Mouse (Mus musculus) embryo, embryonic 9.5 days (tissue): Measurements from ENCODE around the gene Ap3b2.

ENCODE experiments used
- DNase-seq: peaks from one replicate; pipeline ENCODE4 v3.0.0-alpha.2; 2017; ENCODE audit errors: extremely low spot score

Ap3b2 gene

DNA sequence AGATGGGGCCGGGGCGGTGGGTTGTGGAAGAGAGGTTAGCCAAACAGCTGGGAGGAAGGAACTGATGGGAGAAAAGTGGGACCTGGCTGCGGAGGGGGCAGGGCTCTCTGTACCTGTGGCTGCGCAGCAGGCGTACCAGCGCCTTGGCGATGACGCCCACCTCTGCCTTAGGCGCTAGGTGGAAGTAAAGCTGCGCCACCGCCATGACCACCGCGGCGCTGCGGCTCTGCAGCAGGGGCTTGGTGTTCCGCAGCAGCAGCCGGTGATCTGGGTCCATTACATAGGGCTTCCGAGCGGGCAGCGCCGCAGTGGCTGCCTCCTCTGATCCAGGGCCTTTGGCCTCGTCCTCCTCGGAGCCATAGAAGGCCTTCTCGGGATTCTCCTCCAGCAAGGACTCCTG is 16.9 kb downstream of the Ap3b2 start:
- peak; percentile 36 for DNase-seq

DNA sequence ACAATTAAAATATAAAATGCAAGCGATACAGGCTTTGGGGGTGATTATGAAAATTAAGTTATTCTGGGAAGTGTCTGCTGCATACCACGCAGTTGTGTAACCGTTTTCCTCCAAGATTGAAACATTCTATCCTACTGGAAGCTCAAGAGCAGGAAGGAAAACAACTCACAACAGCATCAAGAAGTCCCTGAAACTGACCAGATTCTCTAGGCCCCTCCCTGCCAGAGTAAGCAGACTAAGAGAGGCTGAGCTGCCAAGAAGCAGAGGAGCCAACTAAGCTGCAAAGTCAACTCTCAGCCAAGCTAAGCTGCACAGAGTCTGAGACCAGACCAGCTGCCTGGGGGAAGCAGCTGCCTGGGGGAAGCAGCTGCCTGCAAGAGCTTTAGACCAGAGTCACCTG is 18.5 kb downstream of the Ap3b2 start:
- no peak for DNase-seq

DNA sequence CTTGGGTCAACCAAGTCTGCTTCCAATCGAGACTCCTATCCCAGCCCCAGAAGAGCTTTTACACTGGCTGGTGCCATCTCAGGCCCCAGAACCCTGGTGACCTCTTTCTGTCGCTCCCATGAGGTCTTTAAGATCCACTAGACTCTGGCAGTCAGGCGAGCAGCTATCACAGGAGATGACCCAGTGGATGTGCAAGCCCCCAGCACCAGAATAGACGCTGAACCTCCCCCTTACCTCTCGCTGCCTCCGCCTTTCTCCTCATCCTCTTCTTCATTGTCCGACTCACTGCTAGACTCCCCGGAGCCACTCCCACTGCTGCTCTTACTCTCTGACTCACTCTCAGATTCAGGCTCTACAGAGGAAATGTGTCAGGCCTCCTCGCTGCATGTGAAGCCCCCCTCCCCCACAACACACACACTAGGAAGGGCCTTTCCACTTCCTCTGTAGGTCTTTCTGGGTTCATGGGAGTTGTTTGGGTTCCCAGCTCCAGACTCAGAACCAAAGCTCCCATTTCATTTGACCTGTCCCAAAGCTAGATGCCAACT is 28.7 kb downstream of the Ap3b2 start:
- no peak for DNase-seq

DNA sequence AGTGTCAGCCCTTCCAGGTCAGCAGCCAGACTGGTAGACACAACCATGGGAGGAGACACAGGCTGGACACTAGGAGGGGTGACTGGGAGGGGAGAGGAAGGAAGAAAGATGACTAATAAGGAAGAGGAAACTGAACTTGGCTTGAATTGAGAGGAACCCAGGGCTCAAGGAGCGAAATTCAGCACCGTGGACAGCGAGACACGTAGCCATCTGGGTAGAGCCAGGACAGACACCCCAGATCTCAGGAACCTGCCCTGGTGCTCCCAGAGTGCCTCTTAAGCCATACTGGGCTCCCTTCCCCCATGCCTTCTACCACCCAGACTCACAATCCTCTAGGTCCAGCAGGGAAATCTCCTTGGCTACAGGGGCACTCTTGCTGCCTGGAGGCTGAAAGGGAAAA is 29.6 kb downstream of the Ap3b2 start:
- peak; percentile 39 for DNase-seq

DNA sequence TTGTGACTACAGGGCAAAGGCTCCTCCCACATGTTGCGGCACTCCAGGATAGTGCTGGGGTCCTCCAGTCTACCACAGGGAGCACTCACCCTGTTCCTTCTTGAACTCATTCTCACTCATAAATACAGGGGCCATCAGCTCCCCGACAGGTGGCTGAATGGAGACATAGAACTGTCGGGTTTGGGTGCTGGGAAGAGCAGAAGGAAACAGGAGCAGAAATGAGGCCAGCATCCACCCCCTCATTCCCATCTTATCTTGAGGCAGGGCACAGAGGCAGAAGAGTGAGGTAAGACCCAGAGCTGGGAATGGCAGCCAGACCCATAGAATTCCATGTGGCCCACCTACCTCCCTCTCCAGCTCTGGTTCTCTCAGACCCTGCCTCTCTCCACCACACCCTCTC is 30.9 kb downstream of the Ap3b2 start:
- DNase-seq = no peak

DNA sequence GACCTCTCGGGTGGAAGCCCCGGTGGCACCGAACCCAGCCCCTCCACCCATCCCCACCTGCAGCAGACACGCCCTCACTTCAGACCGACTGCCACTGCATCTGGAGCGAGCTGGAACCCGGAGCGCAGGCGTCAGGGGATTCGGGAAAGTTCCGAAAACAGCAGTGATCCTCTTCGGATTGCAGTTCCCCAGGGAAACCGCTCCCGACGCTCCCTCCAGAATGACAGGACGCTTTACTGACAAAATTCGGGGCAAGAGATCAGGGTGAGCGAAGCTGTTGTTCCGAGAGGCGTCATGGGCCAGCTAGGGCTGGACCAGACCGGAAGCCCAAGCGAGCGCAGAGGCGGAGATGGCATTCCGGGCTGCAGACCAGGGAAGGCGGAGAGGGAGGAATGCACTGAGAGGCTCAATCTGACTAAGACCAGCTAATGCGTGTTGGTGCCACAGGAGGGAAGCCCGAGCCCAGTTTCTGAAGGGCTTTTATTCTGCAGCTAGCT is 38.5 kb downstream of the Ap3b2 start, which contains the start of gene Cpeb1:
Gene Cpeb1 (minus strand): TSS at position 311 of the 497 bp plus-strand sequence.
- peak; percentile 54 for DNase-seq

DNA sequence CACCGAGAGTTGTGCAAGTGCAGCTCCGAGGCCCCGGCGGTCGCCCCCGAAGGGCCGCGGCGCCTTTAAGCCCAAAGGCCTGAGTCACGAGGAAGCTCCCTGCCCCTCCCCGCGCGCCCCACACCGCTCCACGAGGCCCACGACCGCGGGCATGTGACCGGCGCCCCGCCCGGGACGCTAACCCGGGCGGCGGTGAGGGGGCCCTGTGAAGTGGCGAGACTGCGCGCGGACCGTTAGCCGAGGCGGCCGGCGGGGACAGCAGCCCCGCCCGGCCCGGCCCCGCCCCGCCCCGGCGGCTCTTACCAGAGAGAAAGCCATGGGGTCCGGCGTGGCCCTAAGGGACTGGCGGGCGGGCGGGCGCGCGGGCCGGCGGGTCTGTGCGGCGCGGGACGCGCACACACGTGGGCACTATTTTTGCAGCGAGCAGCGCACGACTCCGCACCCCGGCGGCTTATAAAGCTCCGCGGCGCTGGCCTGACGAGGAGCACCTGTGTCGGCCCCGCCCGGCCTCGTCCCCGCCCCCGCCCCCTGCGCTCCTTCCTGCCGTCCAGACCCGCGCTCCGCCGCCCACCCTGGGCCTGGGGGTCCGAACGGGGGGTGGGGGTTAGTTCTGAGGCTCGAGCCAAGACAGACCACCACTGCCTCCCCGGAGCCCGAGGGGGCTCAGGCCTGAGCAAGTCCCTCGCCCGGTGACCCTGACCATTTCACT is 39.2 kb downstream of the Ap3b2 start:
- DNase-seq = peak; percentile 38

DNA sequence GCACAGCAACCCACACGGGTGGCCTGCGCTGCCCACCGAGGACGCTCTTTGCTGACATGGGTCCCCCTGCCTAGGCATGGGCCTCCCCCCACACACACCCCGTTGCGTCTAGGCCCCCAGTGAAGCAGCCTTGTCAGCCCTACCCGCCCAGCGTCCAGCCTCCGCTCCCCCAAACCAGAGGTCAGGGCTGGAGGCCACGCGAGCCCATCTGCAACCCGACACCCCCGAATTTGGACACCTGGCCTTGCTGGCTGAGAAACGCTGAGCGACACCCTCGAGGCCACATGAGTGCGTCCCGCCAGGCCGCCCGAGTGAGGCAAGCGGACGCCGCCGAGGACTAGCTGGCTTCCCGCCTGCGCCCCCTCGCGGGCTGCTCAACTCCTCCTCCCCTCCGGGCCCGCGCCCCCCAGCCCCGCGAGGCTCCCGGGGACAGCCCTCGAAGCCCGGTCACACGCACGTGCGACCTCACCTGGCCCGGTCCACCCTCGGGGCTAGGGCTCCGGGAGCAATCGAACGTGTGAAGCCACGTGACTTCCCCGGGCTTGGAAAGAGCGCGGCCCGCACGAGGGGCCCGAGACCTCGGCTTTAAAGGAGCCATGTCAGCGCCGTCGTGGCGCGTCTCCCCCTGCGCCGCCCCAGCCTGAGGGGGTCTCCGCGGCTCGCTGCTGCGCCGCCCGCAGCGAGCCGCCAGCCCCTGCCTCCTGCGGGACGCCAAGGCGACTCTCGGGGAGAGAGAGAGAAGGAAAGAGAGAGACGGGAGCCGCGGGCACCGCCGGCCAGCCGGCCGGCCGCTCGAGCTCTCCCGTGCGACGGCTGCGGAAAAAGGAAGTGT is 40.1 kb downstream of the Ap3b2 start:
- DNase-seq = peak; percentile 68

DNA sequence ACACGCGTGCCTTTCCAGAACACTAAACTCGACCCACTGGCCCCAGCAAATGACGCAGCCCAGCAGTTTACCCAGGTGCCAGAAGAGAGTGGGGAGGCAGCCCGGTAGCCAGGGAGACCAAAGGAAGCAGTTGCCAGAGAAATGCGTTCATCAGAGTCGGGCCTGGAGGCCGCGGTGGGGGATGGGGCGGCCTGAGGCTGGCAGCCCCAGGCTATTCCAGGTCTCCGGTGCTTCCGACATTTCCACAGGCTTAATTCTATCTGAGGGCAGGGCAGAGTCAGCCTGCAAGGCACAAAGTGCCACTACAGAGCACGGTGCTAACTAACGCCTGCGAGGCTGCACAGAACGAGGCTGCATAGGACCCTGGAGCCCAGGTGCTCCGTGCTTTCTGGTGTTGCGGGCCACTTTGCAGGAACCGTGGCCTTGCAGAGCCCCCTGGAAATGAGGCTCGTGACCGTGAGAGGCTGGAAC is 40.7 kb downstream of the Ap3b2 start:
- DNase-seq = peak; percentile 57
